Mouse (Mus musculus) liver, postnatal 0 days (tissue): Measurements from ENCODE around the gene Fbxo31. TPM values are rescaled to one million over a fixed set of nuclear protein-coding genes. Genes with fewer than 3 reads are reported as not detected.

ENCODE experiments used
- ATAC-seq: fragments of 200-750 bp; cut with Nextera tagmentation; 2 replicates; pipeline ENCODE4 v1.8.0; 2017; ENCODE audit warnings: mild to moderate bottlenecking, moderate library complexity
- DNase-seq: peaks from one replicate; pipeline ENCODE4 v3.0.0-alpha.2; 2016
- H3K27ac ChIP-seq: fragments of 300-500 bp; sonication (generic); 2 replicates; pipeline ENCODE4 v1.5.1; 2014; ENCODE audit warnings: antibody characterized with exemption, moderate library complexity, mild to moderate bottlenecking, low read depth
- H3K27me3 ChIP-seq: fragments of 300-500 bp; sonication (generic); 2 replicates; pipeline ENCODE4 v1.6.1; 2014; ENCODE audit warnings: low read length, control low read depth, mixed read lengths; ENCODE audit not compliant: insufficient read depth
- H3K36me3 ChIP-seq: fragments of 300-500 bp; sonication (generic); replicated peaks from 2 replicates; pipeline ENCODE4 v1.6.1; 2014; ENCODE audit warnings: mild to moderate bottlenecking, control low read depth, low read length, moderate library complexity, mixed read lengths; ENCODE audit not compliant: insufficient read depth
- H3K4me1 ChIP-seq: fragments of 300-500 bp; sonication (generic); 2 replicates; pipeline ENCODE4 v1.6.1; 2014; ENCODE audit warnings: antibody characterized with exemption, mild to moderate bottlenecking, control low read depth; ENCODE audit not compliant: insufficient read depth
- H3K4me2 ChIP-seq: fragments of 300-500 bp; sonication (generic); 2 replicates; pipeline ENCODE4 v1.6.1; 2014; ENCODE audit warnings: low read depth, mild to moderate bottlenecking, low read length, moderate library complexity, mixed read lengths
- H3K4me3 ChIP-seq: fragments of 300-500 bp; sonication (generic); 2 replicates; pipeline ENCODE4 v1.5.1; 2014; ENCODE audit warnings: low read depth, low read length
- H3K9ac ChIP-seq: fragments of 300-500 bp; sonication (generic); replicated peaks from 2 replicates; pipeline ENCODE4 v1.6.1; 2014; ENCODE audit warnings: mild to moderate bottlenecking, moderate library complexity
- H3K9me3 ChIP-seq: fragments of 300-500 bp; sonication (generic); 2 replicates; pipeline ENCODE4 v1.6.1; 2016; ENCODE audit warnings: mild to moderate bottlenecking, control low read depth, low read length, mixed read lengths
- CTCF ChIP-seq: sonication (generic); IDR thresholded peaks from 2 replicates; pipeline ENCODE4 v1.5.1; 2016; ENCODE audit warnings: antibody characterized with exemption, low read depth
- EP300 ChIP-seq: IDR thresholded peaks from 2 replicates; pipeline ENCODE4 v1.6.1; 2016; ENCODE audit warnings: antibody characterized with exemption, low read depth, mild to moderate bottlenecking
- WGBS: fragments of 180-500 bp; shearing (Covaris S2); extraction: QIAGEN DNeasy Blood & Tissue Kit; methylation state at CpG from one replicate; pipeline ENCODE4 v1.1.7; 2014; ENCODE audit not compliant: insufficient replicate concordance; 5-methylcytosine and 5-hydroxymethylcytosine counted together
- polyA plus RNA-seq: library from polyadenylated mRNA; unstranded; fragments of >200 nt; fragmentation: Nextera tagmentation; extraction: Ambion mirVana; gene quantifications from 2 replicates; pipeline ENCODE4 v1.2.1, GENCODE M21; 2015

Gene Fbxo31
- polyA plus RNA-seq, 1 experiment from 2014 or later: 13.9 TPM

DNA sequence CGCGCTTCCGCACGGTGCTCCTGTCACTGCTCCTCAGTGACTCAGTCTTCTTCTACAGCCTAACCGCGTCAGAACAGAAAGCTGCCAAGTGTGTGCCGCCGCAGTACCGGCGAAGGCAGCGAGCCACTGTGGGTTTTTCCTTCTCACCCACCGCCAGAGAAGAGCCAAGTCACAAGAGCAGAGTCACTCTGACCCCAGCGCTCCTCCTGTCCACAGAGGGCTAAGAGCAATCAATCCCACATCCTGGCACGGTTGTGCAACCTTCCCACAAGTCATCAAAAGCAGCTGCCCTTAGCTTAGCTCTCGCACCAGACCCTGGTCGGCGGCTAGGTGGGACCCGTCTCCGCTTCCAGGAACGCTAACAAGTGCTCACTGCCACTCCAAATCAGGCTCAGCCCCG, 8.3 kb downstream of the Fbxo31 start:
- peaks cover 18% of the 10 kb centered on the region for H3K4me1 ChIP-seq
- H3K9me3 ChIP-seq: no peaks in the 10 kb centered on the region
- TF ChIP-seq EP300: no peak
- TF ChIP-seq CTCF: no peak
- peak overlapping the region; percentile 62 for H3K4me2 ChIP-seq
- H3K27ac ChIP-seq: peak overlapping the region; percentile 69
- DNase-seq (peak; percentile 68), ATAC-seq (peak; percentile 76)
- 40% methylated on average over 21 of the region's 21 CpGs for WGBS
- no peaks in the 10 kb centered on the region for H3K27me3 ChIP-seq
- H3K36me3 ChIP-seq: no peaks in the 10 kb centered on the region
- H3K9ac ChIP-seq: peak overlapping the region; percentile 1; the same call in 1 of the 2 replicates
- 0 out of 2 replicates have a peak overlapping the region, but pooled peaks have one; percentile 1 for H3K4me3 ChIP-seq

- Histone ChIP-seq H3K4me2 (no peak overlapping the region), H3K9me3 (no peaks in the 10 kb centered on the region), H3K4me3 (no peak overlapping the region), H3K9ac (no peak overlapping the region), H3K27ac (no peak overlapping the region), H3K36me3 (no peaks in the 10 kb centered on the region), H3K27me3 (no peaks in the 10 kb centered on the region), H3K4me1 (peaks cover 15% of the 10 kb centered on the region)
- 68% methylated on average over 6 of the region's 6 CpGs for WGBS
- TF ChIP-seq EP300: no peak
- TF ChIP-seq CTCF: no peak
- ATAC-seq (no peak), DNase-seq (no peak)
Observed at GRCm38 (mm10) chr8:121568321-121568720, 10.3 kb downstream of the Fbxo31 start.

DNA sequence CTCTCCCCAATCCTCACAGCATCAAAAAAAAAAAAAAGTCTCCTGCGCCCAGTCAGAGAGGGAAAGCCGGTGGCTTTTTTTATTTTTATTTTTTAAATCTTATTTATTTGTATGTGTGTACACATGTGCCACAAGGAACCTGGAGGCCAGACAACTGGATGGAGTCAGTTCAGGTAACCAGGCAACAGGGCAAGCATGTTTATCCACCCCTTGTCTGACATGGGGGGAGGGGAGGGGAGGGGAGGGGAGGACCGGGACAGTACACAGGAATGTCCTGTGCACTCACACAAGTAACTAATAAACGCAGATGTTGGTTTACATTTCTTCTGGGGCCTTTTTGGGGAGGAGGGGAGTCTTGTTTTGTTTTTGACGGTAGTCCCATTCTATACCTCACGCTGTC, 14.9 kb downstream of the Fbxo31 start:
- WGBS: 81% methylated on average over 6 of the region's 6 CpGs
- ATAC-seq (peak; percentile 52), DNase-seq (peak; percentile 62)
- H3K36me3 ChIP-seq: peaks cover 9% of the 10 kb centered on the region
- H3K9ac ChIP-seq: no peak overlapping the region
- no peak overlapping the region for H3K4me3 ChIP-seq
- H3K9me3 ChIP-seq: no peaks in the 10 kb centered on the region
- no peaks in the 10 kb centered on the region for H3K27me3 ChIP-seq
- TF ChIP-seq CTCF: no peak
- TF ChIP-seq EP300: no peak
- peaks cover 9% of the 10 kb centered on the region for H3K4me1 ChIP-seq
- no peak overlapping the region for H3K4me2 ChIP-seq
- H3K27ac ChIP-seq: peak overlapping the region; percentile 81

DNA sequence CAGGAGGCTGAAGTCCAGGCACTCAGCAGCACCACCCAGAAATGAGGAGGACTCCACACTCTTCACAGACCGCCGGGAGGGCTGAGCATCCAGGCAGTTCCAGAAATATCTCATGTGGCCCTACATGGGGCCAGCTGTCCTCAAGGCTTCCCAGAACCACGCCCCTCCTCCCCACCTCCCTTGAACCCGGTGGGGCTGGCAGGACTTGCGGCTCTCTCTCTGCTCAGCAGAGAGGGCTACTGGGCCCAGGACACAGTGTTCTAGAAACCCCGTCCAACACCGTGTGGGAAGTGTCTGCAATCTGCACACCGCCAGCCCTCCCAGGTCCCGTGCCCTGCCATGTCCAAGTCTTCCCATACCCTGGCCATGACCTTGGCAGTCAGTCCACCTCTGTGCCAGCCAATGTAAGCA, 15.7 kb downstream of the Fbxo31 start:
- Histone ChIP-seq H3K9me3 (no peaks in the 10 kb centered on the region), H3K4me2 (no peak overlapping the region), H3K9ac (no peak overlapping the region), H3K27ac (peak overlapping the region; percentile 81), H3K27me3 (no peaks in the 10 kb centered on the region), H3K4me1 (peaks cover 9% of the 10 kb centered on the region), H3K36me3 (peaks cover 10% of the 10 kb centered on the region), H3K4me3 (no peak overlapping the region)
- 67% methylated on average over 9 of the region's 9 CpGs for WGBS
- TF ChIP-seq EP300 (peak; percentile 74), CTCF (no peak)
- peak; percentile 89 for ATAC-seq
- peak; percentile 59 for DNase-seq

GRCm38 (mm10) chr8:121561636-121562345, 16.8 kb downstream of the Fbxo31 start:
- no peak overlapping the region for H3K9ac ChIP-seq
- DNase-seq: no peak
- no peaks in the 10 kb centered on the region for H3K27me3 ChIP-seq
- no peaks in the 10 kb centered on the region for H3K9me3 ChIP-seq
- H3K36me3 ChIP-seq: peaks cover 10% of the 10 kb centered on the region
- H3K4me1 ChIP-seq: peaks cover 9% of the 10 kb centered on the region
- no peak overlapping the region for H3K4me2 ChIP-seq
- no peak for ATAC-seq
- H3K27ac ChIP-seq: no peak overlapping the region; the same call in 1 of the 2 replicates
- no peak overlapping the region for H3K4me3 ChIP-seq
- WGBS: 85% methylated on average over 16 of the region's 16 CpGs
- no peak for TF ChIP-seq EP300

GRCm38 (mm10) chr8:121560432-121561100, 18.0 kb downstream of the Fbxo31 start:
- H3K9me3 ChIP-seq: no peaks in the 10 kb centered on the region
- peaks cover 13% of the 10 kb centered on the region for H3K36me3 ChIP-seq
- H3K4me3 ChIP-seq: no peak overlapping the region
- H3K27ac ChIP-seq: no peak overlapping the region
- TF ChIP-seq CTCF: no peak
- 87% methylated on average over 7 of the region's 7 CpGs for WGBS
- DNase-seq (no peak), ATAC-seq (no peak)
- no peak overlapping the region for H3K4me2 ChIP-seq
- peaks cover 7% of the 10 kb centered on the region for H3K4me1 ChIP-seq
- H3K9ac ChIP-seq: no peak overlapping the region
- no peaks in the 10 kb centered on the region for H3K27me3 ChIP-seq
